Mouse (Mus musculus): ENCODE data around the gene Mdk. TPM values are rescaled to one million over a fixed set of nuclear protein-coding genes. Genes with fewer than 3 reads are reported as not detected.

The Mdk gene
- polyA plus RNA-seq, 1 experiment from 2014 or later: 1,097 TPM

GRCm38 (mm10) chr2:91945483-91945882 lies 13.4 kb upstream of the Mdk start, which contains the start of gene Gm9821:
TSS of gene Gm9821 (plus strand) at chr2:91945703.
- ATAC-seq (ENCODE audit: insufficient read depth) (no peak), DNase-seq (no peak)
- Histone ChIP-seq H3K9ac (no peak within 1 kb of the TSS), H3K27ac (ENCODE audit: low read depth) (no peak within 1 kb of the TSS), H3K4me3 (ENCODE audit: low read depth, low read length) (no peak within 1 kb of the TSS), H3K4me2 (no peak within 1 kb of the TSS), H3K4me1 (ENCODE audit: insufficient read depth) (peaks cover 16% of the 10 kb centered on the region), H3K27me3 (ENCODE audit: insufficient read depth, low read length) (no peaks in the 10 kb centered on the region), H3K36me3 (ENCODE audit: insufficient read depth) (peaks cover 17% of the 10 kb centered on the region), H3K9me3 (ENCODE audit: low read depth, low read length) (no peaks in the 10 kb centered on the region)
- 90% methylated on average over 18 of the region's 18 CpGs for WGBS
- no peak for TF ChIP-seq CTCF (IDR thresholded peaks at IDR 0.05; ENCODE audit: low read depth)

- peak; percentile 98 for TF ChIP-seq CTCF (IDR thresholded peaks at IDR 0.05; ENCODE audit: low read depth)
- WGBS: 36% methylated on average over 13 of the region's 13 CpGs
- ATAC-seq (ENCODE audit: insufficient read depth): peak; percentile 72
- Histone ChIP-seq H3K4me2 (no peak overlapping the region), H3K9me3 (ENCODE audit: low read depth, low read length) (no peaks in the 10 kb centered on the region), H3K4me1 (ENCODE audit: insufficient read depth) (peaks cover 4% of the 10 kb centered on the region; the same call in 1 of the 2 replicates), H3K4me3 (ENCODE audit: low read depth, low read length) (no peak overlapping the region), H3K9ac (no peak overlapping the region), H3K27me3 (ENCODE audit: insufficient read depth, low read length) (no peaks in the 10 kb centered on the region), H3K27ac (ENCODE audit: low read depth) (no peak overlapping the region), H3K36me3 (ENCODE audit: insufficient read depth) (peaks cover 28% of the 10 kb centered on the region)
- peak; percentile 87 for DNase-seq
Observed at GRCm38 (mm10) chr2:91944170-91944950, 12.3 kb upstream of the Mdk start.

GRCm38 (mm10) chr2:91942356-91942755 lies 10.3 kb upstream of the Mdk start:
- H3K4me2 ChIP-seq: no peak overlapping the region
- no peaks in the 10 kb centered on the region for H3K27me3 ChIP-seq (ENCODE audit: insufficient read depth, low read length)
- H3K4me3 ChIP-seq (ENCODE audit: low read depth, low read length): no peak overlapping the region
- H3K27ac ChIP-seq (ENCODE audit: low read depth): no peak overlapping the region
- DNase-seq (no peak), ATAC-seq (ENCODE audit: insufficient read depth) (no peak)
- no peaks in the 10 kb centered on the region for H3K9me3 ChIP-seq (ENCODE audit: low read depth, low read length)
- WGBS: 59% methylated on average over 6 of the region's 6 CpGs
- H3K36me3 ChIP-seq (ENCODE audit: insufficient read depth): peaks cover 47% of the 10 kb centered on the region
- TF ChIP-seq CTCF (IDR thresholded peaks at IDR 0.05; ENCODE audit: low read depth): peak; percentile 61
- H3K4me1 ChIP-seq (ENCODE audit: insufficient read depth): no peaks in the 10 kb centered on the region; the same call in 1 of the 2 replicates
- H3K9ac ChIP-seq: no peak overlapping the region

GRCm38 (mm10) chr2:91939303-91939935 lies 7.3 kb upstream of the Mdk start:
- H3K9ac ChIP-seq: no peak overlapping the region
- no peaks in the 10 kb centered on the region for H3K9me3 ChIP-seq (ENCODE audit: low read depth, low read length)
- no peak for DNase-seq
- no peak for TF ChIP-seq CTCF (IDR thresholded peaks at IDR 0.05; ENCODE audit: low read depth)
- no peak overlapping the region for H3K4me2 ChIP-seq
- no peak overlapping the region for H3K4me3 ChIP-seq (ENCODE audit: low read depth, low read length)
- H3K36me3 ChIP-seq (ENCODE audit: insufficient read depth): peaks cover 67% of the 10 kb centered on the region
- no peaks in the 10 kb centered on the region; the same call in 1 of the 2 replicates for H3K4me1 ChIP-seq (ENCODE audit: insufficient read depth)
- WGBS: 78% methylated on average over 15 of the region's 15 CpGs
- no peak overlapping the region for H3K27ac ChIP-seq (ENCODE audit: low read depth)
- H3K27me3 ChIP-seq (ENCODE audit: insufficient read depth, low read length): no peaks in the 10 kb centered on the region
- ATAC-seq (ENCODE audit: insufficient read depth): no peak

- Histone ChIP-seq H3K4me1 (ENCODE audit: insufficient read depth) (peaks cover 11% of the 10 kb centered on the region), H3K4me2 (no peak overlapping the region), H3K9ac (no peak overlapping the region), H3K4me3 (ENCODE audit: low read depth, low read length) (no peak overlapping the region), H3K36me3 (ENCODE audit: insufficient read depth) (peaks cover 81% of the 10 kb centered on the region), H3K27ac (ENCODE audit: low read depth) (no peak overlapping the region), H3K9me3 (ENCODE audit: low read depth, low read length) (no peaks in the 10 kb centered on the region), H3K27me3 (ENCODE audit: insufficient read depth, low read length) (no peaks in the 10 kb centered on the region)
- TF ChIP-seq CTCF (IDR thresholded peaks at IDR 0.05; ENCODE audit: low read depth): no peak
- DNase-seq (no peak), ATAC-seq (ENCODE audit: insufficient read depth) (no peak)
- 91% methylated on average over 7 of the region's 7 CpGs for WGBS
Observed at GRCm38 (mm10) chr2:91936154-91936553, 4.1 kb upstream of the Mdk start.

- peaks cover 69% of the 10 kb centered on the region for H3K36me3 ChIP-seq (ENCODE audit: insufficient read depth)
- H3K4me1 ChIP-seq (ENCODE audit: insufficient read depth): peaks cover 11% of the 10 kb centered on the region
- no peak overlapping the region for H3K4me3 ChIP-seq (ENCODE audit: low read depth, low read length)
- no peak for DNase-seq
- no peak overlapping the region for H3K9ac ChIP-seq
- H3K27me3 ChIP-seq (ENCODE audit: insufficient read depth, low read length): no peaks in the 10 kb centered on the region
- H3K4me2 ChIP-seq: no peak overlapping the region
- 86% methylated on average over 9 of the region's 9 CpGs for WGBS
- no peak for ATAC-seq (ENCODE audit: insufficient read depth)
- TF ChIP-seq CTCF (IDR thresholded peaks at IDR 0.05; ENCODE audit: low read depth): no peak
- H3K9me3 ChIP-seq (ENCODE audit: low read depth, low read length): no peaks in the 10 kb centered on the region
- H3K27ac ChIP-seq (ENCODE audit: low read depth): no peak overlapping the region
Observed at GRCm38 (mm10) chr2:91934826-91935525, 2.9 kb upstream of the Mdk start.

- H3K27ac ChIP-seq (ENCODE audit: low read depth): no peak overlapping the region
- H3K27me3 ChIP-seq (ENCODE audit: insufficient read depth, low read length): no peaks in the 10 kb centered on the region
- H3K4me3 ChIP-seq (ENCODE audit: low read depth, low read length): no peak overlapping the region
- no peaks in the 10 kb centered on the region for H3K9me3 ChIP-seq (ENCODE audit: low read depth, low read length)
- no peak overlapping the region for H3K4me2 ChIP-seq
- no peak for DNase-seq
- no peak overlapping the region for H3K9ac ChIP-seq
- H3K4me1 ChIP-seq (ENCODE audit: insufficient read depth): peaks cover 11% of the 10 kb centered on the region
- H3K36me3 ChIP-seq (ENCODE audit: insufficient read depth): peaks cover 64% of the 10 kb centered on the region
- WGBS: 37% methylated on average over 8 of the region's 8 CpGs
- no peak for TF ChIP-seq CTCF (IDR thresholded peaks at IDR 0.05; ENCODE audit: low read depth)
- no peak for ATAC-seq (ENCODE audit: insufficient read depth)
Observed at GRCm38 (mm10) chr2:91934016-91934415, 1.9 kb upstream of the Mdk start.
